Mouse (Mus musculus) stomach, embryonic 15.5 days (tissue): ENCODE measurements at regions not wholly inside any gene's neighbourhood (a gene's known extent, or its start where the extent isn't known, plus 50 kb on each side); places are given as distances from the start of the nearest gene placed in this dataset.

Source experiments
- ATAC-seq: fragments of 200-750 bp; cut with Nextera tagmentation; 2 replicates; pipeline ENCODE4 v1.8.0; 2017; ENCODE audit warnings: low read depth, moderate number of reproducible peaks, moderate TSS enrichment; ENCODE audit not compliant: insufficient read depth, low FRiP score
- H3K27ac ChIP-seq: fragments of 300-500 bp; sonication (generic); 2 replicates; pipeline ENCODE4 v1.5.1; 2015; ENCODE audit warnings: mild to moderate bottlenecking, inconsistent platforms
- H3K27me3 ChIP-seq: fragments of 300-500 bp; sonication (generic); replicated peaks from 2 replicates; pipeline ENCODE4 v1.6.1; 2015; ENCODE audit warnings: inconsistent platforms
- H3K36me3 ChIP-seq: fragments of 300-500 bp; sonication (generic); 2 replicates; pipeline ENCODE4 v1.6.1; 2015; ENCODE audit warnings: inconsistent platforms
- H3K4me1 ChIP-seq: fragments of 300-500 bp; sonication (generic); 2 replicates; pipeline ENCODE4 v1.6.1; 2015; ENCODE audit warnings: inconsistent platforms
- H3K4me2 ChIP-seq: fragments of 300-500 bp; sonication (generic); 2 replicates; pipeline ENCODE4 v1.6.1; 2015; ENCODE audit warnings: mild to moderate bottlenecking, inconsistent platforms
- H3K4me3 ChIP-seq: fragments of 300-500 bp; sonication (generic); replicated peaks from 2 replicates; pipeline ENCODE4 v1.5.1; 2015; ENCODE audit warnings: inconsistent platforms
- H3K9ac ChIP-seq: fragments of 300-500 bp; sonication (generic); 2 replicates; pipeline ENCODE4 v1.6.1; 2015; ENCODE audit warnings: inconsistent platforms
- H3K9me3 ChIP-seq: fragments of 300-500 bp; sonication (generic); 2 replicates; pipeline ENCODE4 v1.6.1; 2016; ENCODE audit warnings: inconsistent platforms
- WGBS: fragments of 180-500 bp; shearing (Covaris S2); methylation state at CpG from one replicate; pipeline ENCODE4 v1.1.7; 2015; 5-methylcytosine and 5-hydroxymethylcytosine counted together

GRCm38 (mm10) chr13:29073630-29074029 lies 120.1 kb upstream of the Sox4 start:
- no peaks in the 10 kb centered on the region for H3K36me3 ChIP-seq
- ATAC-seq = no peak
- H3K27me3 ChIP-seq = no peaks in the 10 kb centered on the region
- no peak overlapping the region for H3K27ac ChIP-seq
- no peak overlapping the region for H3K9ac ChIP-seq
- H3K9me3 ChIP-seq = no peaks in the 10 kb centered on the region
- no peaks in the 10 kb centered on the region for H3K4me1 ChIP-seq
- no peak overlapping the region for H3K4me3 ChIP-seq
- 97% methylated on average over 2 of the region's 2 CpGs for WGBS
- H3K4me2 ChIP-seq = no peak overlapping the region

DNA sequence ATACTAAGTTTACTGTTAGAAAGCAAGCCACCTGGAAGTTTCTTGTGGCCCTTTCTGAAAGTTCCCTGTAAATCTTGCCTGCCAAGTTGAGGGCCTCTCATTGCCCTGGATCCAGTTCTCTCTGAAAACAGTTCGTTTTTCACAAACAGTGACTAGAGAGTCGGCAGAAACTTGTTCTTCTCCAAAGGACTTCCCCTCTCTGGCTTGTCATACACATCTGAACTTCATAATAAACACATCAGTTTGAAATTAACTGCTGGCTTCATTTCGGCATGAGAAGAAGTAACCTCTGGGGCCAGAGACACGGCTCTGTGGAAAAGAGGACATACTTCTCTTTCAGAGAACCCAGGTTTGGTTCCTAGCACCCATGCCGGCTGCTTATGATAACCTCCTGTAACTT lies 110.4 kb upstream of the Sox4 start:
- H3K9me3 ChIP-seq = no peaks in the 10 kb centered on the region
- no peaks in the 10 kb centered on the region for H3K4me1 ChIP-seq
- H3K36me3 ChIP-seq = no peaks in the 10 kb centered on the region
- H3K4me2 ChIP-seq = no peak overlapping the region
- H3K27ac ChIP-seq = no peak overlapping the region
- no peak overlapping the region for H3K9ac ChIP-seq
- WGBS = 61% methylated on average over 5 of the region's 5 CpGs
- no peaks in the 10 kb centered on the region for H3K27me3 ChIP-seq
- H3K4me3 ChIP-seq = no peak overlapping the region
- ATAC-seq = no peak

DNA sequence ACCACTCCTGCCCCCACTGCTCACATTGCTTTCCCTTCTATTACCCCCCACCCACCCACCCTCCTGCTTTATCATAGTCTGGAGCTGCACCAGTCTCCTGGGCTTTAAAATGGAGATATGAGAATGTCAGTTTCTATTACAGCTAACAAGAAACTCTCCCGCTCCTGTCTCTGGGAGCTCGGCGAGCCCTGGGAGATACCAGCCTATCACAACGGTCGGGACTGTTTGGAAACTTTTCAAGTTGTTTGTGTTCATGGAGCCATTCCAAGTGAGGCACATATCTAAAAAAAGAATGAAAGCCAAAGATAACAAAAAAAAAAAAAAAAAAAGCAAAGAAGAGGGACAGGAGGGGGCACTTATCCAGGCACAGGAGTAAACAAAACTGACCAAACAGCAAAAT lies 105.2 kb upstream of the Sox4 start:
- no peaks in the 10 kb centered on the region for H3K27me3 ChIP-seq

GRCm38 (mm10) chr13:29049730-29050129 lies 96.2 kb upstream of the Sox4 start:
- 30% methylated on average over 4 of the region's 4 CpGs for WGBS

More for the DNA sequence above, 105.2 kb upstream of the Sox4 start:
- H3K4me3 ChIP-seq = no peak overlapping the region
- no peaks in the 10 kb centered on the region for H3K36me3 ChIP-seq
- no peak for ATAC-seq
- no peaks in the 10 kb centered on the region for H3K4me1 ChIP-seq
- 45% methylated on average over 5 of the region's 5 CpGs for WGBS
- H3K9ac ChIP-seq = no peak overlapping the region
- H3K27ac ChIP-seq = no peak overlapping the region
- no peak overlapping the region for H3K4me2 ChIP-seq
- no peaks in the 10 kb centered on the region for H3K9me3 ChIP-seq

GRCm38 (mm10) chr13:29048990-29049576 lies 95.6 kb upstream of the Sox4 start:
- H3K27me3 ChIP-seq = no peaks in the 10 kb centered on the region
- H3K4me3 ChIP-seq = no peak overlapping the region
- H3K4me2 ChIP-seq = no peak overlapping the region
- no peak overlapping the region for H3K27ac ChIP-seq
- 57% methylated on average over 7 of the region's 7 CpGs for WGBS
- no peaks in the 10 kb centered on the region for H3K4me1 ChIP-seq
- H3K36me3 ChIP-seq = no peaks in the 10 kb centered on the region
- no peaks in the 10 kb centered on the region for H3K9me3 ChIP-seq
- no peak for ATAC-seq
- no peak overlapping the region for H3K9ac ChIP-seq

More at GRCm38 (mm10) chr13:29049730-29050129, 96.2 kb upstream of the Sox4 start:
- Histone ChIP-seq H3K27me3 (no peaks in the 10 kb centered on the region), H3K4me2 (no peak overlapping the region), H3K27ac (no peak overlapping the region), H3K4me3 (no peak overlapping the region), H3K9ac (no peak overlapping the region), H3K36me3 (no peaks in the 10 kb centered on the region), H3K9me3 (no peaks in the 10 kb centered on the region), H3K4me1 (no peaks in the 10 kb centered on the region)
- ATAC-seq = no peak

DNA sequence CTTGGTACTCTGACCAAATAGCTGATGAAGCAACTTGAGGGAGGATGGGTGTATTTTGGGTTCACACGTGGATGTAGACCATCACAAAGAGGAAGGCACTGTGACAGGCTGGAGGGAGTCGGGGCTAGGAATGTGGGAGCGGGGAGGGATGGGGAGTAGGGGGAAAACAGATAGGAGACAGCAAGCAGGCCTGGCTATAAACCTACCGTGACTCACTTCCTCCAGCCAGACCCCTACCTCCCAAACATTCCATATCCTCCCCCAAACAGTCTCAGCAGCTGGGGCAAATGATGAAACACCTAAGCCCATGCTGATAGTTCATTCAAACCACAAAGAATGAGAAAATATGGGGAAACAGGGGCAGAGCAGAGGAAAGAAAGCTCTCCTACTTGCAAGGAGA lies 91.1 kb upstream of the Sox4 start:
- no peaks in the 10 kb centered on the region for H3K27me3 ChIP-seq
- no peaks in the 10 kb centered on the region for H3K36me3 ChIP-seq
- H3K9me3 ChIP-seq = no peaks in the 10 kb centered on the region
- ATAC-seq = no peak
- H3K4me1 ChIP-seq = no peaks in the 10 kb centered on the region
- WGBS = 42% methylated on average over 4 of the region's 4 CpGs
- no peak overlapping the region for H3K4me3 ChIP-seq
- H3K27ac ChIP-seq = no peak overlapping the region
- no peak overlapping the region for H3K4me2 ChIP-seq
- H3K9ac ChIP-seq = no peak overlapping the region

DNA sequence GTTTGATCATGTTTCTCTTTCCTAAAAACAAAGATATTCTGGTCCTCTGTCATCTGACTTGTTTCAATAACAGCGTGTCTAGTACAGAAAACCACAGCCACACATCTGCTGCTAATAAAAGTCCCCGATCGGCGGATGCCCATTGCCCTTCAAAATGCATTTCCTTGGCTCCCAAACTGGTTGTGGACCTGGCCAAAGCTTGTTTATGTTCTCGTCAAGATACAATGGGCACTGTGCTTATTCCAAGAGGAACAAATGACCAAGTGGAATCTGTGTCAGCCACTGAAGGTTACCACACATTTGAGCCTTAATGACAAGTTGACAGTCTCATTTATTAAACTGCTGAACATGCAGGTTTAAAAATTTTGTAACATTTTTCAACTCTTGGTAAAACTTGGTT lies 86.8 kb upstream of the Sox4 start:
- no peak for ATAC-seq
- Histone ChIP-seq H3K4me1 (no peaks in the 10 kb centered on the region), H3K27ac (no peak overlapping the region), H3K9me3 (no peaks in the 10 kb centered on the region), H3K4me2 (no peak overlapping the region), H3K36me3 (no peaks in the 10 kb centered on the region), H3K27me3 (no peaks in the 10 kb centered on the region), H3K4me3 (no peak overlapping the region), H3K9ac (no peak overlapping the region)
- 86% methylated on average over 5 of the region's 5 CpGs for WGBS

DNA sequence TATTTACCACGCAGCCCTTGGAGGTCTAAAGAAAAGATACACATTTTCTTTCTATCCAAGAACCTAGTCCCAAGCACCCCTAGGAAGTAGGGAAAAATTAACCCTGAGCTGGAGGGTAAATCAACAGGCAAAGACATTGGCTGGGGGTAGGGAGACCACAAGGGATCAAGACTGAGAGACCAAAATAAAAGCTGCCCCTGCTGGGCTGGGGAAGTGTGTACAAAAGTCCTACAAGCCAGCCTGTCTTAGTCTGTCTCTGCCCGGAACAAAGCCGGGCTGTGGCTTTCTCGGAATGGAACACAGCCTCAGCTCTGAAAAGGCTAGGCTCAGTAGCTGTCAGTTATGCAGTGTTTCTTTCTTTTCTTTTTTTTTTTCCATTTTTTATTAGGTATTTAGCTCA lies 81.4 kb upstream of the Sox4 start:
- H3K4me3 ChIP-seq = no peak overlapping the region

GRCm38 (mm10) chr13:29034444-29034843 lies 80.9 kb upstream of the Sox4 start:
- ATAC-seq = peak; percentile 90
- Histone ChIP-seq H3K9ac (no peak overlapping the region), H3K36me3 (no peaks in the 10 kb centered on the region), H3K4me1 (no peaks in the 10 kb centered on the region), H3K4me3 (no peak overlapping the region), H3K9me3 (no peaks in the 10 kb centered on the region), H3K27me3 (no peaks in the 10 kb centered on the region), H3K4me2 (no peak overlapping the region), H3K27ac (peak overlapping the region; percentile 59; the same call in 1 of the 2 replicates)
- WGBS = 47% methylated on average over 8 of the region's 8 CpGs

More for the DNA sequence above, 81.4 kb upstream of the Sox4 start:
- Histone ChIP-seq H3K36me3 (no peaks in the 10 kb centered on the region), H3K4me2 (no peak overlapping the region), H3K9me3 (no peaks in the 10 kb centered on the region), H3K27ac (peak overlapping the region; percentile 59; the same call in 1 of the 2 replicates), H3K9ac (no peak overlapping the region), H3K4me1 (no peaks in the 10 kb centered on the region), H3K27me3 (no peaks in the 10 kb centered on the region)
- ATAC-seq = peak; percentile 22; the same call in 1 of the 2 replicates
- 75% methylated on average over 4 of the region's 4 CpGs for WGBS

GRCm38 (mm10) chr13:29027146-29027545 lies 73.6 kb upstream of the Sox4 start:
- no peaks in the 10 kb centered on the region for H3K27me3 ChIP-seq
- H3K4me2 ChIP-seq = no peak overlapping the region
- no peaks in the 10 kb centered on the region for H3K9me3 ChIP-seq
- no peak overlapping the region for H3K27ac ChIP-seq
- H3K4me3 ChIP-seq = no peak overlapping the region
- H3K9ac ChIP-seq = no peak overlapping the region
- 91% methylated on average over 10 of the region's 10 CpGs for WGBS
- no peak for ATAC-seq
- H3K4me1 ChIP-seq = no peaks in the 10 kb centered on the region
- H3K36me3 ChIP-seq = no peaks in the 10 kb centered on the region

DNA sequence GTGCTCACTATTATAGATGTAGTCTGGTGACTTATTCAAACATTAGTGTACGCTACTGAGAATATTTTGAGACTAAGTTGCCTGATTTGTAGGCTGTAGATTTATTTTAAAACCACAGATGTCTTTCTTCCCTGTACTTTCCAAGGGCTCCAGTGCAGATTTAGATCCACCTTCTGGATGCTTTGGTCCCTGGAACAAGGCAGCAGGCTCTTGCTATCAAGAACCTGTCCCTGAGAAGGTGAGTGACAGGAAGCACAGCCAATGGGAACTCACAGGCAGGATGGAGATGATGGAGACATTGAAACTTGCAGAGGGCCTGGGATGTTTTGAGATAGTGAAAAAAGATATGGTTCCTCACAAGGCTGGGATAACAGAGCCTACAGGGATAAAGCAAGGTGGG lies 70.0 kb upstream of the Sox4 start:
- no peak overlapping the region for H3K9ac ChIP-seq
- 69% methylated on average over 1 of the region's 1 CpGs for WGBS
- H3K4me2 ChIP-seq = no peak overlapping the region
- no peaks in the 10 kb centered on the region for H3K9me3 ChIP-seq
- H3K4me1 ChIP-seq = no peaks in the 10 kb centered on the region
- no peaks in the 10 kb centered on the region for H3K27me3 ChIP-seq
- no peak overlapping the region for H3K4me3 ChIP-seq
- no peak for ATAC-seq
- no peak overlapping the region for H3K27ac ChIP-seq
- H3K36me3 ChIP-seq = no peaks in the 10 kb centered on the region

GRCm38 (mm10) chr13:29019839-29020238 lies 66.3 kb upstream of the Sox4 start:
- H3K4me1 ChIP-seq = no peaks in the 10 kb centered on the region
- ATAC-seq = no peak
- no peaks in the 10 kb centered on the region for H3K27me3 ChIP-seq
- H3K4me2 ChIP-seq = no peak overlapping the region
- no peaks in the 10 kb centered on the region for H3K36me3 ChIP-seq
- H3K27ac ChIP-seq = no peak overlapping the region
- 88% methylated on average over 3 of the region's 3 CpGs for WGBS
- H3K9ac ChIP-seq = no peak overlapping the region
- no peaks in the 10 kb centered on the region for H3K9me3 ChIP-seq
- H3K4me3 ChIP-seq = no peak overlapping the region

- Histone ChIP-seq H3K4me2 (no peak overlapping the region), H3K4me3 (no peak overlapping the region), H3K27me3 (no peaks in the 10 kb centered on the region), H3K27ac (no peak overlapping the region), H3K4me1 (no peaks in the 10 kb centered on the region), H3K9ac (no peak overlapping the region), H3K9me3 (no peaks in the 10 kb centered on the region), H3K36me3 (no peaks in the 10 kb centered on the region)
- no peak for ATAC-seq
- 81% methylated on average over 25 of the region's 25 CpGs for WGBS
Observed at GRCm38 (mm10) chr13:29016145-29016651, 62.7 kb upstream of the Sox4 start.
